ENCODE assay signal across 28 mouse cellular contexts in the genomic region with DNA sequence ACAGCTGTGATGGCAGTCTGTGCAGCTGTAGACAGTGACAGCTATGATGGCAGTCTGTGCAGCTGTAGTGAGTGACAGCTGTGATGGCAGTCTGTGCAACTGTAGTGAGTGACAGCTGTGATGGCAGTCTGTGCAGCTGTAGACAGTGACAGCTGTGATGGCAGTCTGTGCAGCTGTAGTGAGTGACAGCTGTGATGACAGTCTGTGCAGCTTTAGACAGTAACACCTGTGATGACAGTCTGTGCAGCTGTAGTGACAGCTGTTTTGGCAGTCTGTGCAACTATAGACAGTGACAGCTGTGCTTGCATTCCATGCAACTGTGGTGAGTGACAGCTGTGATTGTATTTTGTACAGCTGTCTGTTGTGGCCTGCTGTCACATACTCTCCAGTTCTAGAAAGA. TPM values are rescaled to one million over a fixed set of nuclear protein-coding genes. Genes with fewer than 3 reads are reported as not detected.
DNase-seq lines count a peak whose midpoint lies in the region; ATAC-seq and TF ChIP-seq lines count a peak whose summit lies in the region.
"Had no signal": no experiment of that assay in that cellular context is flagged by ENCODE, and none has a peak within 500 bp of the region (broad histone marks: within the 10 kb centered on the region; RNA-seq: fewer than 3 reads in every experiment).

No protein-coding gene starts in this region.

- 0 out of 2 replicates have a peak overlapping the region, but pooled peaks have one; percentile 21 for H3K27ac ChIP-seq in cerebellum, adult 2 months (ENCODE audit: insufficient read depth, low read length)
- H3K27ac ChIP-seq in CH12.LX (ENCODE audit: insufficient read depth, low read depth): no peak overlapping the region
- H3K27ac ChIP-seq: embryonic facial prominence, embryonic 10.5 days; embryonic facial prominence, embryonic 15.5 days; forebrain, embryonic 12.5 days; hindbrain, embryonic 15.5 days; limb, embryonic 10.5 days; limb, embryonic 15.5 days; liver, embryonic 13.5 days had no signal

- TF ChIP-seq CTCF in cerebellum, adult 2 months (IDR thresholded peaks at IDR 0.05; ENCODE audit: borderline replicate concordance, insufficient read depth, low read depth, low read length): no peak
- TF ChIP-seq CTCF in CH12.LX (conservative IDR thresholded peaks at IDR 0.05 in 1 of 2, IDR thresholded peaks at IDR 0.05 in 1 of 2; ENCODE audit: low read depth in 2 of 2, low read length in 2 of 2): no peak

- TF ChIP-seq EP300 in CH12.LX (IDR thresholded peaks at IDR 0.05; ENCODE audit: low read length): no peak

- no peak for TF ChIP-seq POLR2A in cerebellum, adult 2 months (IDR thresholded peaks at IDR 0.05; ENCODE audit: borderline replicate concordance, insufficient read depth, low read length)
- TF ChIP-seq POLR2A in CH12.LX (IDR thresholded peaks at IDR 0.05; ENCODE audit: low read depth, low read length): no peak

- DNase-seq in cerebellum, adult 2 months: no peak
- no peak for DNase-seq in cerebellum, adult 11 months
- no peak for DNase-seq in CH12.LX (ENCODE audit: extremely low read depth)
- DNase-seq in retina, postnatal 1 day: peak; percentile 45
- DNase-seq in adrenal gland, postnatal 25 days: no peak
- DNase-seq: adrenal gland, postnatal 14 days; cerebellum, adult 8-10 months; cerebellum, postnatal 25 days; gastrocnemius, postnatal 14 days; heart, adult 18-20 months; heart, postnatal 4 days; kidney, adult 11 months; kidney, postnatal 14 days; layer of hippocampus, adult 9-11 months; liver, embryonic 13.5 days; lung, adult 18-20 months; lung, postnatal 36 days had no signal

- dilution Hi-C loops in CH12.LX (cut with MboI; ENCODE audit: extremely low pct_ligation_motif_present, extremely low pct_unique_long_range_greater_than_20kb, low sequenced_read_pairs): no loop called here

- H3K9me3 ChIP-seq in megakaryocyte, embryonic 14.5 days: no peaks in the 10 kb centered on the region
- H3K9me3 ChIP-seq in CH12.LX (replicated peaks; ENCODE audit: low read length): no peaks in the 10 kb centered on the region
- H3K9me3 ChIP-seq: embryonic facial prominence, embryonic 10.5 days; embryonic facial prominence, embryonic 15.5 days; forebrain, embryonic 12.5 days; heart, embryonic 12.5 days; hindbrain, embryonic 15.5 days; limb, embryonic 10.5 days; limb, embryonic 15.5 days; liver, embryonic 13.5 days had no signal

- TF ChIP-seq RAD21 in CH12.LX (IDR thresholded peaks at IDR 0.05; ENCODE audit: low read depth, low read length): no peak

- H3K9ac ChIP-seq in CH12.LX (ENCODE audit: insufficient read depth, low read depth): no peak overlapping the region
- H3K9ac ChIP-seq: embryonic facial prominence, embryonic 15.5 days; forebrain, embryonic 12.5 days; heart, embryonic 12.5 days; hindbrain, embryonic 15.5 days; limb, embryonic 15.5 days; liver, embryonic 13.5 days had no signal

- no peak for ATAC-seq in megakaryocyte, adult 5-6 weeks (ENCODE audit: poor library complexity, severe bottlenecking)
- ATAC-seq: inflammation-experienced regulatory T-cells, adult 6 months had no signal

- in situ Hi-C loops in CH12.LX (cut with MboI; ENCODE audit: low pct_ligation_motif_present, low pct_unique_long_range_greater_than_20kb, low sequenced_read_pairs): no loop called here

- H3K27me3 ChIP-seq in cerebellum, adult 2 months (ENCODE audit: control insufficient read depth, insufficient read depth, low read length): no peaks in the 10 kb centered on the region
- H3K27me3 ChIP-seq in megakaryocyte, embryonic 14.5 days (replicated peaks): no peaks in the 10 kb centered on the region
- no peaks in the 10 kb centered on the region for H3K27me3 ChIP-seq in CH12.LX (replicated peaks)
- H3K27me3 ChIP-seq: embryonic facial prominence, embryonic 15.5 days; forebrain, embryonic 12.5 days; heart, embryonic 12.5 days; hindbrain, embryonic 15.5 days; limb, embryonic 15.5 days; liver, embryonic 13.5 days had no signal

- H3K4me2 ChIP-seq in CH12.LX (ENCODE audit: insufficient read depth, low read depth, poor library complexity, severe bottlenecking): no peak overlapping the region
- H3K4me2 ChIP-seq: embryonic facial prominence, embryonic 15.5 days; forebrain, embryonic 12.5 days; heart, embryonic 12.5 days; hindbrain, embryonic 15.5 days; limb, embryonic 15.5 days; liver, embryonic 13.5 days had no signal

- no peak overlapping the region for H3K4me3 ChIP-seq in cerebellum, adult 2 months (replicated peaks; ENCODE audit: insufficient read depth, low read depth, low read length)
- peak overlapping the region; percentile 9 for H3K4me3 ChIP-seq in megakaryocyte, embryonic 14.5 days (replicated peaks)
- no peak overlapping the region for H3K4me3 ChIP-seq in CH12.LX (replicated peaks in 1 of 3; ENCODE audit: low read depth in 2 of 3, low read length in 2 of 3, poor library complexity in 1 of 3)
- H3K4me3 ChIP-seq: embryonic facial prominence, embryonic 10.5 days; embryonic facial prominence, embryonic 15.5 days; forebrain, embryonic 12.5 days; heart, embryonic 12.5 days; hindbrain, embryonic 15.5 days; limb, embryonic 10.5 days; limb, embryonic 15.5 days; liver, embryonic 13.5 days had no signal

- no peaks in the 10 kb centered on the region for H3K79me2 ChIP-seq in CH12.LX (replicated peaks; ENCODE audit: control insufficient read depth, extremely low read depth, insufficient read depth, poor library complexity, severe bottlenecking)

- no peaks in the 10 kb centered on the region for H3K36me3 ChIP-seq in megakaryocyte, embryonic 14.5 days (replicated peaks; ENCODE audit: low read length)
- H3K36me3 ChIP-seq in CH12.LX (replicated peaks in 1 of 2; ENCODE audit: control insufficient read depth in 1 of 2, insufficient read depth in 1 of 2, low read length in 1 of 2): no peaks in the 10 kb centered on the region
- H3K36me3 ChIP-seq: embryonic facial prominence, embryonic 10.5 days; embryonic facial prominence, embryonic 15.5 days; forebrain, embryonic 12.5 days; heart, embryonic 12.5 days; hindbrain, embryonic 15.5 days; limb, embryonic 10.5 days; limb, embryonic 15.5 days; liver, embryonic 13.5 days had no signal

- no peaks in the 10 kb centered on the region for H3K4me1 ChIP-seq in cerebellum, adult 2 months (ENCODE audit: control insufficient read depth, insufficient read depth, low read length)
- peaks cover 4% of the 10 kb centered on the region; the same call in 1 of the 2 replicates for H3K4me1 ChIP-seq in megakaryocyte, embryonic 14.5 days
- no peaks in the 10 kb centered on the region for H3K4me1 ChIP-seq in CH12.LX (ENCODE audit: control insufficient read depth in 1 of 2, insufficient read depth in 2 of 2)
- H3K4me1 ChIP-seq: embryonic facial prominence, embryonic 10.5 days; embryonic facial prominence, embryonic 15.5 days; forebrain, embryonic 12.5 days; heart, embryonic 12.5 days; hindbrain, embryonic 15.5 days; limb, embryonic 10.5 days; limb, embryonic 15.5 days; liver, embryonic 13.5 days had no signal

TF ChIP-seq in CH12.LX, 34 proteins besides CTCF, POLR2A, EP300 and RAD21:
- TF ChIP-seq GABPA (IDR thresholded peaks at IDR 0.05; ENCODE audit: insufficient replicate concordance, low read depth, low read length) (no peak), USF1 (IDR thresholded peaks at IDR 0.05; ENCODE audit: low read depth, low read length) (no peak), TBP (conservative IDR thresholded peaks at IDR 0.05; ENCODE audit: low read depth, low read length) (no peak), TCF12 (IDR thresholded peaks at IDR 0.05; ENCODE audit: low read depth, low read length) (0 out of 2 replicates have a peak, but pooled peaks have one; percentile 27), PAX5 (IDR thresholded peaks at IDR 0.05; ENCODE audit: low read length) (no peak), IRF4 (IDR thresholded peaks at IDR 0.05; ENCODE audit: low read depth, low read length) (no peak), KAT2A (IDR thresholded peaks at IDR 0.05; ENCODE audit: insufficient replicate concordance, low read length) (no peak)

RNA-seq across cellular contexts. Expression of a gene that starts 44.0 kb away (rescaled TPM):
- 89.3 and 98.1 TPM in 2 replicates for polyA plus RNA-seq in cerebellum, adult 2 months (2012; rRNA removed)
- polyA plus RNA-seq in megakaryocyte, embryonic 14.5 days (2012; ENCODE audit: insufficient read depth, low replicate concordance): 1.1 TPM in 1 of 2 replicates, not detected in the other
- 30.4 and 36.0 TPM in 2 replicates for total RNA-seq in megakaryocyte, adult 5-6 weeks (2015)
- total RNA-seq in megakaryocyte, adult 5-6 weeks (2017): 18.0 and 21.8 TPM in 2 replicates
- total RNA-seq in CH12.LX (2012; rRNA removed) (0.59 and 1.3 TPM in 2 replicates), CH12.LX (2014; rRNA removed) (4.1 and 4.2 TPM in 2 replicates)
- 1.9 TPM in 2 replicates for polyA plus RNA-seq in CH12.LX (2012; ENCODE audit: insufficient read length, low read depth)
- 0.67 and 0.76 TPM in 2 replicates for total RNA-seq in adrenal gland, postnatal 25 days (2021)
- total RNA-seq: gastrocnemius, postnatal 14 days; megakaryocyte-erythroid progenitor cell, adult 5-6 weeks had no signal
- polyA plus RNA-seq: limb, embryonic 10.5 days had no signal
